Mouse (Mus musculus) leukemia stem cell, adult 10-12 weeks (primary cell): Measurements from ENCODE around the gene Tbxas1. TPM values are rescaled to one million over a fixed set of nuclear protein-coding genes. Genes with fewer than 3 reads are reported as not detected.

ENCODE experiments used
- polyA plus RNA-seq: library from polyadenylated mRNA; stranded (reverse); fragments of >175 nt; gene quantifications from 2 replicates; pipeline ENCODE4 v1.2.3, GENCODE M21; 2012; ENCODE audit warnings: low replicate concordance

The Tbxas1 gene
- polyA plus RNA-seq: 4.2 and 5.2 TPM in 2 replicates

DNA sequence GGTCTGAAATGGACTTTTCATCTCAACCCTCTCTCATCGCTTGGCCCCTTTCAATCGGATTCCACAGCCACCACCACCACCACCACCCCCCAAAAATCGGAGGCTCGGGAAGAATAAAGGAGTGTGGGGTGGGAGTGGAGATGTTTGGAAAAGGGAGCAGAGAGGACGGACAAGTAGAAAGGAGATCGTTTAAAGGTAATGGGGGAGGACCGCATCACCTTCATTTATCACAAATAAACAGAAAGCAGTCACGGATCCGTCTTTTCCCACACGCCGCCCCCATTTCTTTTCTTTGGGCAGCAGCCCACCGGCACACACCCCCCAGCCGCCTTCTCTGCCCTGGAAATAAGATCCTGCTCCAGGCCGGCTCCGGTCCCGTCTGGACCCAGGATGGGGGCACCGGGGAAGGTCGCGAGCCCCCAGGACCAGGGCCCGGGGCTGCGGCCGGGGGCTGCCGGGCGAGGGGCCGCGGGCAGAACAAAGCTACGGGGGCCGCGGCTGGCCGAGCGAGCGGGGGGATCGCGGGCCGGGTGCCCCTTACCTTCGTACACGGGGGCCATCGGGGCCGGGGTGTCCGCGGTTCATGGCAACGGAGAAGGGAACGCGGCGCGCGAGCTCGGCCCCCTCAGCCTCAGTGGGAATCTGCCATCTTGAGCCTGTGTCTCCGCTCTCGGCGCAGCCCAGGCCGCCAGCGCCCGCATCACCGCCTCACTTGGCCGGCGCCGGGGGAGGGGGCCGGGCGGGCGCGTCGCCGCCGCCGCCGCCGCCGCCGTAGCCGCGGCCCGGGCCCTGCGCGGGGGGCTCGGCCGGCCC, at the start of gene Tbxas1:
Gene Tbxas1 (plus strand): TSS at position 147 of the 813 bp plus-strand sequence.

GRCm38 (mm10) chr6:38876071-38876911, 1.1 kb downstream of the Tbxas1 start, which contains the start of gene Hipk2:
Hipk2 (minus strand) TSS chr6:38876165.

DNA sequence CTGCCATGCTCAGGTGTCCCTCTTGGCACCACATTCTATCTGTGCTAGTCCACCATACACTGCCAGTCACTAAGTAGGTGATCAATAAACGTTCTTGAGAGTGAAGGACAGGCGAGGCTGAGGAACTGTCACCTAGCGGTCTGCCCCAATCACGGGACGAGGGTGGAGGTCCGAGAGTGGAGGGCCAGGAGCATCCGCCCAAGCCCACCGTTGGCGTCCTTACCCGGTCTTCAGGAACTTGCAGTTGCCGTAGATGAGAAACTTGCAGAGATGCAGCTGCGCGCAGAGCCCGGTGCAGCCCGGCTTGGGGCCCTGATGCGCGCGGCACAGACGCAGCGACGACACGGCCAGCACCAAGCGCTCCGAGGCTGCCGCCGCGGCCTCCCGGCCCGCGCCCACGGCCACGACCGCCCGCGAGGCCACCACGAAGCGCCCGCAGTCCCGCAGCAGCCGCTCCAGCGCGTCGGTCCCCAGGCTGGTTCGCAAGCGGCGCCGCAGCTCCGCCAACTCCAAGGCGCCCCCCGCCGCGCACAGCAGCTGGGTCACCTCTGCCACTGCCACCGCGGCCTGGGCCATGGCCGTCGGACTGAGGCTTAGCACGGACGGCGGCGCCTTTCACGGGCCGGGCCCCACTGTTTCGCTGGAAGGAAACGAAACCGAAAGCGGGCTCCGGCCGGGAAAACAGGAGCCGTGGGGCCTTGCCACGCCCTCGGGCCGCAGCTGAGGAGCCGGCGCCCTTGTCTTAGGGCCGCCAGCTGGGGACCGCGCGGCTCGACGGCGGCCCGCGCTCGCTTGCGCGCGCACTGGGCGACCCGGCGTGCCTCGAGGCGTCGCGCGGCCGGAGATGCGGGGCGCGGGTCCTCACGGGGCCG, 242.6 kb downstream of the Tbxas1 start, which contains the start of gene Parp12:
Gene Parp12 (minus strand): TSS at position 766 of the 872 bp plus-strand sequence.

Other genes with a start within 250 kb of the Tbxas1 start
- 0.08 and 0.27 TPM in 2 replicates for gene Klrg2, start 238.2 kb upstream of the Tbxas1 start, polyA plus RNA-seq
- gene Clec2l, start 212.3 kb upstream of the Tbxas1 start, polyA plus RNA-seq: 0.12 and 0.81 TPM in 2 replicates
- gene Hipk2, start 761 bp downstream of the Tbxas1 start, polyA plus RNA-seq: 59.6 and 71.4 TPM in 2 replicates
- 1.5 and 2.2 TPM in 2 replicates for gene Parp12, start 242.9 kb downstream of the Tbxas1 start, polyA plus RNA-seq